Comparison of ENCODE assay signal across 8 mouse cellular contexts in the genomic region with DNA sequence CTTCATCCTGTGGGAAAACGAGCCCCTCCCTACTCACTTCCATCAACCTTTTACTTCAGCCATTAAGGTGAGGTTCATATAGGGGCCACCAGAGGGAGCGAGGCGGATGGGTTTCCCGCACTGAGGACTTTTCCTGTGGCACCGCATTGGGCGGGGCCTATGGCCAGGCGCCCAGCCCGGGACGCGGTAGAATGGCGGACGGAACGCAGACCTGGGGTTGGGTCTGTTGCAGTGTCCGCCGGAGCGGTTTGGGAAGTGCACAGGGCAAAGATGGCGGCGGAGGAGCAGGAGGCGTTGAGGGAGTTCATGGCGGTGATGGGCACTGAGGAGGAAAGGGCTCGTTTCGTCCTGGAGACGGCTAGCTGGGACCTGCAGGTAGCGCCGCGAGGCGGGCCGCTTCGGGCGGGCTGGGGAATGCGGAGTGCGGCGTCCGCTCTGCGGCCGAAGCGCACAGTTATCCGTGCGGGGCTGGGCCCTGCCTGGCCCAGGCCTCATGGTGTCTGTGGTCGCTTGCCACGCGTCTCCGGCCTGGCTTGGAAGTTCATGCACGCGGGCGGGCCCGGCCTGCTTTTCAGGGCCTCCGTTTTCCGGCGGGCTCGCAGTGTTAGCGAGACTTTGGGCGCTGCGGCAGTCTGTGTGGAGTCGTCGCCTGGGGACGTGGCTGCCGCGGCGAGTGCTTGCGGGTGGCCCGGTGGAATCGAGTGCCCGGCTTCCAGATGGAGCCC.
DNase-seq lines count a peak whose midpoint lies in the region; ATAC-seq lines count a peak whose summit lies in the region.
"Not testable (repeated sequence)": the region's sequence is repeated elsewhere in the genome, so short reads cannot be mapped to it uniquely, and the experiment has no call there.

No protein-coding gene starts in this region.

- peak; percentile 100 for ATAC-seq in granulocyte monocyte progenitor cell, adult 5-6 weeks (replicated peaks; ENCODE audit: poor library complexity, severe bottlenecking)
- ATAC-seq in intestine, embryonic 16.5 days, result peak; percentile 100
- peak; percentile 100 for ATAC-seq in megakaryocyte progenitor cell, adult 5-6 weeks (replicated peaks; ENCODE audit: poor library complexity)

- H3K9me3 ChIP-seq in intestine, embryonic 16.5 days (ENCODE audit: control insufficient read depth, low read length), result not testable (repeated sequence)

- intact Hi-C loops in left cerebral cortex, postnatal 14 days (cut with DNase I), result not testable (repeated sequence)

- not testable (repeated sequence) for H3K4me1 ChIP-seq in intestine, embryonic 16.5 days (ENCODE audit: control insufficient read depth, insufficient read depth, low read length)

- H3K9ac ChIP-seq in intestine, embryonic 16.5 days (ENCODE audit: low read depth, low read length), result peak overlapping the region; percentile 91

- peak overlapping the region; percentile 60 for H3K4me3 ChIP-seq in intestine, embryonic 16.5 days (ENCODE audit: low read length)

- not testable (repeated sequence) for H3K36me3 ChIP-seq in intestine, embryonic 16.5 days (ENCODE audit: control insufficient read depth, insufficient read depth, low read length)

- peak overlapping the region; percentile 76 for H3K27ac ChIP-seq in intestine, embryonic 16.5 days (ENCODE audit: low read length)

- not testable (repeated sequence) for H3K27me3 ChIP-seq in intestine, embryonic 16.5 days (replicated peaks; ENCODE audit: control insufficient read depth, insufficient read depth, low read length)

- 0 out of 2 replicates have a peak overlapping the region, but pooled peaks have one; percentile 33 for H3K4me2 ChIP-seq in intestine, embryonic 16.5 days (ENCODE audit: low read depth, low read length)

- peak; percentile 88 to 93 for DNase-seq in adrenal gland, adult 18-20 months (ENCODE audit: low spot score in 2 of 2)
- peak; percentile 42 for DNase-seq in embryo, embryonic 9.5 days (ENCODE audit: extremely low spot score)
- peak; percentile 95 to 98 for DNase-seq in left cerebral cortex, postnatal 14 days (ENCODE audit: low spot score in 2 of 2)
- DNase-seq in right cerebral cortex, postnatal 25 days, result peak; percentile 99
- DNase-seq in urinary bladder, postnatal 25 days (ENCODE audit: low spot score), result peak; percentile 73

- 6% methylated on average over 58 of the region's 64 CpGs for WGBS in intestine, embryonic 16.5 days

Comparison
In these comparisons a context has a peak if more than half of its experiments do, and no peak if none do; other contexts are left out.
1. Peak in every context shown above with its lines: DNase-seq, ATAC-seq, H3K4me3 ChIP-seq and H3K27ac ChIP-seq.
2. DNase-seq: peak in every context shown above with its lines; median percentile 99 in right cerebral cortex, postnatal 25 days; 96 in left cerebral cortex, postnatal 14 days; 90 in adrenal gland, adult 18-20 months; 73 in urinary bladder, postnatal 25 days; 42 in embryo, embryonic 9.5 days.